In genomic region chr9:7965590-7965989, GRCm38 (mm10) we compare ENCODE assay signal across 32 mouse cellular contexts. TPM values are rescaled to one million over a fixed set of nuclear protein-coding genes. Genes with fewer than 3 reads are reported as not detected.
DNase-seq lines count a peak whose midpoint lies in the region; ATAC-seq and TF ChIP-seq lines count a peak whose summit lies in the region.
"Had no signal": no experiment of that assay in that cellular context is flagged by ENCODE, and none has a peak within 500 bp of the region (broad histone marks: within the 10 kb centered on the region; RNA-seq: fewer than 3 reads in every experiment).

No protein-coding gene starts in this region.

- H3K4me1 ChIP-seq in embryonic fibroblast, embryonic 13.5 days (ENCODE audit: control insufficient read depth, insufficient read depth, low read length): peaks cover 20% of the 10 kb centered on the region
- H3K4me1 ChIP-seq in intestine, postnatal 0 days (replicated peaks; ENCODE audit: control insufficient read depth, insufficient read depth, low read length): peaks cover 7% of the 10 kb centered on the region; the same call in 1 of the 2 replicates

- WGBS in intestine, postnatal 0 days: 30% methylated on average over 3 of the region's 3 CpGs

- peak; percentile 34 for DNase-seq in lung, postnatal 36 days
- DNase-seq in lung, postnatal 25 days (ENCODE audit: low spot score): no peak
- peak; percentile 33 for DNase-seq in 3T3-L1 (ENCODE audit: low read depth, low spot score)
- no peak for DNase-seq in urinary bladder, postnatal 36 days (ENCODE audit: low spot score in 2 of 2)
- no peak for DNase-seq in Muller cell, postnatal 12 days (ENCODE audit: inconsistent ontology term)
- DNase-seq: adrenal gland, adult 8-10 months; adrenal gland, postnatal 25 days; B cell, adult 2 months; cerebellum, adult 11-12 months; cerebellum, adult 8-10 months; cerebellum, postnatal 10 days; cerebellum, postnatal 36 days; embryo, embryonic 11 days; gastrocnemius, postnatal 10 days; gastrocnemius, postnatal 36 days; heart, postnatal 10 days; heart, postnatal 36 days had no signal

- no peaks in the 10 kb centered on the region for H3K27me3 ChIP-seq in intestine, postnatal 0 days (replicated peaks; ENCODE audit: control insufficient read depth, insufficient read depth, low read length)
- H3K27me3 ChIP-seq: CH12.LX; embryonic facial prominence, embryonic 13.5 days; forebrain, embryonic 15.5 days; heart, embryonic 12.5 days; heart, embryonic 15.5 days; hindbrain, embryonic 13.5 days had no signal

- TF ChIP-seq CTCF in embryonic fibroblast, embryonic 13.5 days (IDR thresholded peaks at IDR 0.05; ENCODE audit: borderline replicate concordance, insufficient read depth, low read length): no peak
- TF ChIP-seq CTCF in intestine, postnatal 0 days (IDR thresholded peaks at IDR 0.05; ENCODE audit: low read depth): no peak

- no peak for TF ChIP-seq POLR2A in embryonic fibroblast, embryonic 13.5 days (IDR thresholded peaks at IDR 0.05; ENCODE audit: low read depth, low read length)

- no peak for ATAC-seq in intestine, postnatal 0 days
- no peak for ATAC-seq in megakaryocyte progenitor cell, adult 5-6 weeks (replicated peaks; ENCODE audit: poor library complexity)
- ATAC-seq: activated CD4-positive, CD25-positive, alpha-beta regulatory T cell, adult 4 months; forebrain, embryonic 15.5 days; hindbrain, embryonic 16.5 days had no signal

- peak overlapping the region; percentile 12 for H3K27ac ChIP-seq in embryonic fibroblast, embryonic 13.5 days (ENCODE audit: insufficient read depth, low read length)
- peak overlapping the region; percentile 46; the same call in 1 of the 2 replicates for H3K27ac ChIP-seq in intestine, postnatal 0 days (ENCODE audit: low read depth, low read length)
- H3K27ac ChIP-seq: embryonic facial prominence, embryonic 10.5 days; forebrain, embryonic 15.5 days; heart, embryonic 15.5 days; hindbrain, embryonic 10.5 days; hindbrain, embryonic 13.5 days had no signal

- no peaks in the 10 kb centered on the region for H3K9me3 ChIP-seq in intestine, postnatal 0 days (ENCODE audit: control insufficient read depth)
- H3K9me3 ChIP-seq: embryonic facial prominence, embryonic 10.5 days; embryonic facial prominence, embryonic 13.5 days; forebrain, embryonic 15.5 days; G1E; heart, embryonic 12.5 days; heart, embryonic 15.5 days; hindbrain, embryonic 10.5 days; hindbrain, embryonic 13.5 days had no signal

- H3K4me2 ChIP-seq in intestine, postnatal 0 days (replicated peaks; ENCODE audit: low read depth): no peak overlapping the region
- H3K4me2 ChIP-seq: embryonic facial prominence, embryonic 13.5 days; forebrain, embryonic 15.5 days; heart, embryonic 12.5 days; heart, embryonic 15.5 days; hindbrain, embryonic 13.5 days had no signal

- H3K36me3 ChIP-seq in intestine, postnatal 0 days (ENCODE audit: control insufficient read depth, insufficient read depth): 0 out of 2 replicates have a peak, but pooled peaks cover 4% of the 10 kb centered on the region
- H3K36me3 ChIP-seq: forebrain, embryonic 15.5 days; G1E; heart, embryonic 15.5 days; hindbrain, embryonic 13.5 days had no signal

- H3K9ac ChIP-seq in intestine, postnatal 0 days (ENCODE audit: low read depth, low read length): no peak overlapping the region
- H3K9ac ChIP-seq: embryonic facial prominence, embryonic 13.5 days; forebrain, embryonic 15.5 days; heart, embryonic 12.5 days; heart, embryonic 15.5 days; hindbrain, embryonic 13.5 days had no signal

- H3K4me3 ChIP-seq in embryonic fibroblast, embryonic 13.5 days (ENCODE audit: insufficient read depth, low read length): no peak overlapping the region
- H3K4me3 ChIP-seq in intestine, postnatal 0 days (ENCODE audit: low read depth, low read length): no peak overlapping the region
- H3K4me3 ChIP-seq: embryonic facial prominence, embryonic 10.5 days; embryonic facial prominence, embryonic 13.5 days; forebrain, embryonic 15.5 days; heart, embryonic 12.5 days; heart, embryonic 15.5 days; hindbrain, embryonic 10.5 days; hindbrain, embryonic 13.5 days had no signal

RNA-seq across cellular contexts. Expression of gene Yap1, which starts 38.8 kb away (rescaled TPM):
- 128 and 143 TPM in 2 replicates for polyA plus RNA-seq in embryonic fibroblast, embryonic 13.5 days (2011; ENCODE audit: insufficient read length, low read depth, missing spikeins)
- 11.4 TPM in 2 replicates for polyA plus RNA-seq in intestine, postnatal 0 days (2015; fragmentation: Nextera tagmentation; extraction: Ambion mirVana)
- not detected in 2 replicates for total RNA-seq in megakaryocyte progenitor cell, adult 5-6 weeks (2015)
- total RNA-seq in megakaryocyte progenitor cell, adult 5-6 weeks (2017): not detected in 2 replicates
- total RNA-seq: CH12.LX; granulocyte monocyte progenitor cell, adult 5-6 weeks had no signal
- polyA plus RNA-seq: activated CD4-positive, CD25-positive, alpha-beta regulatory T cell, adult 4 months had no signal

Comparison
In these comparisons a context has a peak if more than half of its experiments do, and no peak if none do; other contexts are left out.
1. DNase-seq: peak in lung, postnatal 36 days (single experiment) and 3T3-L1 (single experiment); none in lung, postnatal 25 days (single experiment), urinary bladder, postnatal 36 days (0 of 2) and Muller cell, postnatal 12 days (single experiment).
2. RNA of gene Yap1, which starts 38.8 kb away (polyA plus RNA-seq): 128 to 143 TPM in embryonic fibroblast, embryonic 13.5 days; 11.4 TPM in intestine, postnatal 0 days; every median in the first group is over 10 times any median in the second.